Mouse (Mus musculus): ENCODE results near the gene Tex45.

The Tex45 gene

DNA sequence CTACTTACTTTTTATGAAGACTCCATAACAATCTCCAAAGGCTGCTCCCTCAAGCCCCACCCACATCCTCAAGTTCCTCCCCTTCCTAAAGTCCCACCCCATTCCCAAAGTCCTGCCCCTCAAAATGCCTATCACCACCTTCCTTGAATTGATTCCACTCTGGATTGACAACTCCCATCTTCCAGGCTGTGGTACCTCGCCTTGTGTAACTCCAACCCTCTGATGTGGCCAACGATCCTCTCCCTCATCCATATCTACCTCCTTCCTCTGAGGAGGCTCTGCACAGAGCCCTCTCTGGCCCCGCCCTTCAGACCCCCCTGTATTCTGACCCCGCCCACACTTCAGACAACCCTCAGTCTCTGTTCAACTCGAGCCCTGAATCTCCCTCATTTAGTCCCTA, 14.5 kb downstream of the Tex45 start:
- DNase-seq (ENCODE audit: low read depth, low spot score) = peak; percentile 64

- peak; percentile 64 for DNase-seq (ENCODE audit: low read depth, low spot score)
Observed at GRCm38 (mm10) chr8:3492901-3493844, 22.5 kb downstream of the Tex45 start, which contains the start of gene Zfp358. Zfp358 (plus strand) TSS chr8:3493138.

- DNase-seq (ENCODE audit: low read depth, low spot score) = no peak
Observed at GRCm38 (mm10) chr8:3493845-3494208, 23.2 kb downstream of the Tex45 start.

- peak; percentile 35 for DNase-seq (ENCODE audit: low read depth, low spot score)
Observed at GRCm38 (mm10) chr8:3495578-3496427, 25.1 kb downstream of the Tex45 start.

- DNase-seq (ENCODE audit: low read depth, low spot score) = peak; percentile 56
Observed at GRCm38 (mm10) chr8:3496428-3496748, 25.7 kb downstream of the Tex45 start.

DNA sequence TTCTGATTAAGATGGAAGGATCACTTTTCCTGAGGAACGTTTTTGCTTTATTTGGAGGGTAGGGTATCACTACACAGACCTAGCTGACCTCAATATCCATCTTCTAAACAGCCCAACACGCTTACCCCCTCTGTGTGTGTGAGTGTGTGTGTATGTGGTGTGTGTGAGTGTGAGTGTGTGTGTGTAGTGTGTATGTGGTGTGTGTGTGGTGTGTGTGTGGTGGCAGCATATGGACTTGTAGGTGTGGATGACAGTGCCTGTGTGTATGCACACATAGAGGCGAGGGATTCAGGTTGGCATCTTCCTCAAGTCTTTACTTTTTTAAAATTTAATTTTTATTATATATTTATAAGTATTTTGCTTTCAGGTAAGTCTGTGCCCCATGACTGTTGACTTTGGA, 27.9 kb downstream of the Tex45 start:
- DNase-seq (ENCODE audit: low read depth, low spot score) = no peak

DNA sequence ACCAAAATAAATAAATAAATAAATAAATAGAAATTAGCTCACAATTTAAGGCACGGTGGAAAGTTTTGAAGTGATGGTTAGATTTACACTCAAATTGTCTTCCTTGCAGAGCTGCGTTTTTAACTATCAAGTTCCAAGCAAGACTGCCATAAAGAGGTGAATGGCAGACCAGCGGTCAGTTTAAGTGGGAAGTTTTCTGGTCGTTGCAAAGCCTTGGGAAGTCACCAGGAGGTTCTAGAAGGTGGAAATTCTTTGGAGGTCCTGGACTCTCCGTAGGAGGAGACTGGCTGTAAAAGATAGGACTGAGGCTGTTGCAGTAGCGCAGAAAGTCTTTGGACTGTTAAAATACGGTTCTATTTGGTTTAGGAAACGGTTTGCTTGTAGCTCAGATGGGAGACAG, 29.1 kb downstream of the Tex45 start:
- DNase-seq (ENCODE audit: low read depth, low spot score) = no peak

- peak; percentile 99 for DNase-seq (ENCODE audit: low read depth, low spot score)
Observed at GRCm38 (mm10) chr8:3500235-3501090, 29.8 kb downstream of the Tex45 start, which contains the start of gene Mcoln1. Mcoln1 (plus strand) TSS chr8:3500457.

DNA sequence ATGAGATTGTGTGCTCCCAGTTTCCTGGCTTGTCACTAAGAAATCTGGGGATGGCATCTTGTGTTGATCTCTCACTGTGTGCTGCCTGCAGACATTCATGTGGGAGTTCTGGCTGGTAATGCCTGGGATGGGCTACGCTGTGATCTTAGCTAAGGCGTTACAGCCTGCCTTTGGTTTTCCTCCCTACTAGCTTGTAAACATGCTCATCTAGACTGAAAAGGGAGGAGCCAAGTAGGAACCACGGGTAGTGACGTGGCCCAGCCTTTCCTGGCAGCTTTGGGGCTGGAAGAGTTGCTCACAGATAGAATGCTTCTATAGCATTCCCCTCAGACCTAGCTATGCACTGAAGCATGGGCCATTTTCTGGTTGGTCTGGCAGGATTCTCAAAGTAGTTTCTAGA, 31.6 kb downstream of the Tex45 start:
- peak; percentile 39 for DNase-seq (ENCODE audit: low read depth, low spot score)

- DNase-seq (ENCODE audit: low read depth, low spot score) = no peak
Observed at GRCm38 (mm10) chr8:3507979-3508754, 37.5 kb downstream of the Tex45 start.

DNA sequence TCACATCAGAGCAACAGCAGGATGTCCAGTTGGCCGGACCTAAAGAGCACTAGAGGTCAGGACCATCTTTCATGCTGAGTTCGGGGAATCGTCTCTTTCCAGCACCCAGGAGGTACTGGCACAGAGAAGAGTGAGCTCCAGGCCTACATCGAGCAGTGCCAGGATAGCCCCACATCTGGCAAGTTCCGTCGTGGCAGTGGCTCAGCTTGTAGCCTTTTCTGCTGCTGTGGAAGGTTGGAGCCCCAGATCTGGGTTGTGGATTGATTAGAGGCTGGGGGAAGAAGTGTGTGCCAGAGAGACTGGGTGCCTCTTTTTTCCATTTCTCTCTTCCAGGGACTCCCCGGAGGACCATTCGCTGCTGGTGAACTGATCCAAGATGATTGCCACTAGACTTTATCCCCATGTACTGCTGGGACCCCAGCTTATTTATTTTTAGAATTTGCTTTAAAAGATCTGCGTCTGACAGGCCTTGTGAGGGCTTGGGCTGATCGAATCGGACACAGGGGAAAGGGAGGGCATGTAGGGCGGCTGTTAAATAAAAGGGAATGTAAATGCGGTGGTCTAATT, 44.1 kb downstream of the Tex45 start:
- no peak for DNase-seq (ENCODE audit: low read depth, low spot score)

DNA sequence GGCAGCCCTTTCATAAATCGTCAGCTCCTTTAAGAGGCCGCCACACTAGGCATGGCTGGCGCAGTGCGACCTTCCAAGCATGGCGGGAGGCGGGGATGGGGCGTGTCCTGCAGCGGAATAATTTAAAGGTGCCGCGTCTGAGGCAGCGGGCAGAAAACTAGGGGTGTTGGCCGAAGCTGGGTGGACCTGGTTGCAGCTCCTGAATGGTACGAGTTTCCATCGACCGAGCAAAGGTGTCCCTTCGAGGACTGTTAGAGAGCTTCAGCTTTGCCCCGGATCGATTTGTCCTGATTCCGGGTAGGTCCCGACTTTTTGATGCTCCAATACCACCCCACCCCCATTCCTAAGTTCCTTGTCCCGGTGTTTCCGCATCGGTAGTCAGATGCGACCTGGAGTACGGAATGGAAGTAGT, 44.6 kb downstream of the Tex45 start, which contains the start of gene Pnpla6:
Pnpla6 (plus strand) TSS at position 125 of the 412 bp plus-strand sequence.
- DNase-seq (ENCODE audit: low read depth, low spot score) = peak; percentile 87

DNA sequence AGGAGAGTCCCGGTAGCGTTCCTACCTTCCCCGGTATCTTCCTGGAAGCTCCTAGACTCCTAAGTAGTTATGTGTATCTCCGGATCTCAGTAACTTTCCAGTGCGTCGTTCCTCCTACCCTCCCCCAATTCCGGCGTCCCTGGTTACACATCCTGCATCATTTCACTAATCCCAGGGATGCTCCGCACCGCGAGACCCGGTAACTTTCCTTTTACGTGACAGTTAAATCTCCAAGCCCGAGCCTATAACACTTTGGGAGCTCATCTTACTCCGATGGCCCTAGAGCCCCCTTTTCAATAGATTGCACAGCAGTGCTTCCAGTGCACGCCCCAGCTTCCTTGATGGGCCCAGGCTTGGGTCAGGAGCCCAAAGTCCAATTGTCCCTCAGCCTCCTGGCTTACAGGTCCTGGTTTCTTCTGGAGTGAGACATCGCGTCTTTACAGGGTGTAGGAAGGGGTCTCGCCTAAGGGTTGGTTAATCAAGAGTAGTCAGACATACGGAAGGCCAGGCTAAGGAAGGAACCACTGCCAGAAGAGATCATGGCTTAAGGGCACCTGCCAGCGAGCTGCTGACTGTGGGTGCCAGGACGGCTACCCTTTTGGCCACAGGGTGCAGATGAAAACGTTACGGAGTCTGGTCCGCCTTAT, 45.2 kb downstream of the Tex45 start:
- peak; percentile 58 for DNase-seq (ENCODE audit: low read depth, low spot score)

- DNase-seq (ENCODE audit: low read depth, low spot score) = peak; percentile 95
Observed at GRCm38 (mm10) chr8:3516450-3517116, 45.9 kb downstream of the Tex45 start.

GRCm38 (mm10) chr8:3517117-3517495, 46.4 kb downstream of the Tex45 start:
- no peak for DNase-seq (ENCODE audit: low read depth, low spot score)

DNA sequence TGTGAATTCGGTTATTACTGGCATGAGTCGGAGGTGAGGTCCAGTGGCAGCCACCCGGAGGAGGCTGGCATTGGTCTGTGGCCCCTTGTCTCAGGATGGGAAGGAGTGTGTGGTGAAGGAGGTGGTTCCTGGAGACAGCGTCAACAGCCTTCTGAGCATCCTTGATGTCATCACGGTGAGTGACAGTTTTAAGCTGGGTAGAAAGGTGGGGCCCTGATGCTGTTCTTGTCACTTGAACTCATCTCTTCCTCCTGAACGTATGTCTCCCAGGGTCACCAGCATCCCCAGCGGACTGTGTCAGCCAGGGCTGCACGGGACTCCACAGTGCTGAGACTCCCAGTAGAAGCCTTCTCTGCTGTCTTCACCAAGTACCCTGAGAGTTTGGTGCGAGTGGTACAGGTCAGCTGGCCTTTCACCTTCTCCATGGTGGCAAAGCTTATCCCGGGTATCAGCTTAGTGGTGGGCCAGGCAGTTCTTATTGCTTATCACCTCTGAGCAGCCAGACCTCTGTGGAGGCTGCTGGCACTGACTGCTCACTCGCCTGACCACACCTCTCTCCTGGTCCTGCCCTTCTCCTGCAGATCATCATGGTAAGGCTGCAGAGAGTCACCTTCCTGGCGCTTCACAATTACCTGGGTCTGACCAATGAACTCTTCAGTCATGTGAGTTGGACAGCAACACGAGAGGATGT, 51.5 kb downstream of the Tex45 start:
- no peak for DNase-seq (ENCODE audit: low read depth, low spot score)

DNA sequence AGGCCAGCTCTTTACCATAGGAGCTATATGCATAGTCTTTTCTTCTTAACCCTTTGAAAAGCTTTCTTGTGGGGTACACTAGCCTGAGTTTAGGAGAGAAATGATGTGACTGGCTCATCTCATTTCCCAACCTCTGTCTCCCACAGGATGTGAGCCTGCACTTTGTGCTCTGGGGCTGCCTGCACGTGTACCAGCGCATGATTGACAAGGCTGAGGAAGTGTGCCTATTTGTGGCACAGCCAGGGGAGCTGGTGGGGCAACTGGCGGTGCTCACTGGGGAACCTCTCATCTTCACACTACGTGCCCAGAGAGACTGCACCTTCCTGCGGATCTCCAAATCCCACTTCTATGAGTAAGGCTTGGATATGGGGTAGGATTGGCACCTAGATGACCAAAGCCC, 60.2 kb downstream of the Tex45 start:
- no peak for DNase-seq (ENCODE audit: low read depth, low spot score)

- DNase-seq (ENCODE audit: low read depth, low spot score) = peak; percentile 52
Observed at GRCm38 (mm10) chr8:3531936-3532335, 61.3 kb downstream of the Tex45 start.

Measured in ZHBTc4 (cell line).